Comparison of ENCODE assay signal across 9 mouse cellular contexts in genomic region chr6:53794323-53794971, GRCm38 (mm10). TPM values are rescaled to one million over a fixed set of nuclear protein-coding genes. Genes with fewer than 3 reads are reported as not detected.
DNase-seq lines count a peak whose midpoint lies in the region; ATAC-seq and TF ChIP-seq lines count a peak whose summit lies in the region.
"Had no signal": no experiment of that assay in that cellular context is flagged by ENCODE, and none has a peak within 500 bp of the region (broad histone marks: within the 10 kb centered on the region; RNA-seq: fewer than 3 reads in every experiment).

No protein-coding gene starts in this region.

- H3K4me2 ChIP-seq in intestine, embryonic 14.5 days (ENCODE audit: low read length): no peak overlapping the region
- H3K4me2 ChIP-seq in stomach, embryonic 15.5 days: 0 out of 2 replicates have a peak overlapping the region, but pooled peaks have one; percentile 28

- H3K9me3 ChIP-seq in heart, embryonic 10.5 days: no peaks in the 10 kb centered on the region
- no peaks in the 10 kb centered on the region for H3K9me3 ChIP-seq in intestine, embryonic 14.5 days (ENCODE audit: control insufficient read depth, low read length)
- no peaks in the 10 kb centered on the region for H3K9me3 ChIP-seq in stomach, embryonic 15.5 days

- H3K4me1 ChIP-seq in heart, embryonic 10.5 days: peaks cover 13% of the 10 kb centered on the region; the same call in 1 of the 2 replicates
- no peaks in the 10 kb centered on the region for H3K4me1 ChIP-seq in cortical plate, adult 2 months (ENCODE audit: control insufficient read depth, insufficient read depth, low read length)
- no peaks in the 10 kb centered on the region for H3K4me1 ChIP-seq in intestine, embryonic 14.5 days (replicated peaks; ENCODE audit: control insufficient read depth, insufficient read depth, low read length)
- no peaks in the 10 kb centered on the region for H3K4me1 ChIP-seq in stomach, embryonic 15.5 days

- H3K27me3 ChIP-seq in heart, embryonic 10.5 days (ENCODE audit: insufficient read depth, poor library complexity, severe bottlenecking): peaks cover 8% of the 10 kb centered on the region
- H3K27me3 ChIP-seq in intestine, embryonic 14.5 days (replicated peaks; ENCODE audit: control insufficient read depth, insufficient read depth, low read length): no peaks in the 10 kb centered on the region
- H3K27me3 ChIP-seq in stomach, embryonic 15.5 days (replicated peaks): 0 out of 2 replicates have a peak, but pooled peaks cover 6% of the 10 kb centered on the region

- ATAC-seq in intestine, embryonic 14.5 days (replicated peaks; ENCODE audit: low FRiP score, low TSS enrichment, low read depth): peak; percentile 83; the same call in 1 of the 2 replicates
- peak; percentile 82 for ATAC-seq in megakaryocyte-erythroid progenitor cell, adult 5-6 weeks (replicated peaks; ENCODE audit: low FRiP score, low TSS enrichment, poor library complexity, severe bottlenecking)
- ATAC-seq in stomach, embryonic 15.5 days (ENCODE audit: insufficient read depth, low FRiP score, low read depth): no peak

- no peaks in the 10 kb centered on the region for H3K36me3 ChIP-seq in heart, embryonic 10.5 days
- no peaks in the 10 kb centered on the region for H3K36me3 ChIP-seq in intestine, embryonic 14.5 days (ENCODE audit: control insufficient read depth, insufficient read depth, low read length)
- no peaks in the 10 kb centered on the region for H3K36me3 ChIP-seq in stomach, embryonic 15.5 days

- peak; percentile 92 for DNase-seq in heart, adult 11 months
- no peak for DNase-seq in heart, embryonic 10.5 days (ENCODE audit: low spot score)
- peak; percentile 33 to 46 for DNase-seq in gastrocnemius, adult 8-10 months (ENCODE audit: low spot score in 2 of 2)
- DNase-seq in intestine, embryonic 14.5 days (ENCODE audit: low spot score): peak; percentile 84
- peak; percentile 84 to 88 for DNase-seq in left cerebral cortex, adult 2 months (ENCODE audit: extremely low spot score in 1 of 2, low spot score in 2 of 2)

- peak; percentile 79 for TF ChIP-seq CTCF in cortical plate, adult 2 months (IDR thresholded peaks at IDR 0.05; ENCODE audit: extremely low read depth, insufficient read depth, low read length)
- TF ChIP-seq CTCF in left cerebral cortex, adult 2 months (IDR thresholded peaks at IDR 0.05): peak; percentile 74

- no peak for TF ChIP-seq POLR2A in cortical plate, adult 2 months (IDR thresholded peaks at IDR 0.05; ENCODE audit: extremely low read depth, insufficient read depth, low read length)

- 12% methylated on average over 17 of the region's 17 CpGs for WGBS in heart, embryonic 10.5 days
- 12% methylated on average over 17 of the region's 17 CpGs for WGBS in intestine, embryonic 14.5 days
- WGBS in stomach, embryonic 15.5 days: 12% methylated on average over 17 of the region's 17 CpGs

- intact Hi-C loops in left cerebral cortex, adult 2 months (cut with DNase I): no loop called here

- H3K4me3 ChIP-seq in heart, embryonic 10.5 days: no peak overlapping the region
- H3K4me3 ChIP-seq in cortical plate, adult 2 months (ENCODE audit: insufficient read depth, low read length): no peak overlapping the region
- no peak overlapping the region for H3K4me3 ChIP-seq in intestine, embryonic 14.5 days (ENCODE audit: low read depth, low read length)
- 0 out of 2 replicates have a peak overlapping the region, but pooled peaks have one; percentile 13 for H3K4me3 ChIP-seq in left cerebral cortex, adult 2 months
- no peak overlapping the region for H3K4me3 ChIP-seq in stomach, embryonic 15.5 days (replicated peaks)

- no peak overlapping the region for H3K27ac ChIP-seq in heart, embryonic 10.5 days
- no peak overlapping the region for H3K27ac ChIP-seq in cortical plate, adult 2 months (ENCODE audit: insufficient read depth, low read length)
- H3K27ac ChIP-seq in intestine, embryonic 14.5 days (ENCODE audit: low read depth): no peak overlapping the region
- no peak overlapping the region for H3K27ac ChIP-seq in left cerebral cortex, adult 2 months
- H3K27ac ChIP-seq in stomach, embryonic 15.5 days: no peak overlapping the region
- H3K27ac ChIP-seq: macrophage had no signal

- no peak overlapping the region for H3K9ac ChIP-seq in intestine, embryonic 14.5 days (ENCODE audit: low read length)
- no peak overlapping the region for H3K9ac ChIP-seq in stomach, embryonic 15.5 days

RNA-seq across cellular contexts. Expression of gene Tril, which starts 26.2 kb away (rescaled TPM):
- polyA plus RNA-seq in heart, embryonic 10.5 days (2016; fragmentation: Nextera tagmentation; extraction: Ambion mirVana): 7.5 and 15.3 TPM in 2 replicates
- 27.7 and 28.1 TPM in 2 replicates for polyA plus RNA-seq in cortical plate, adult 2 months (2012; rRNA removed)
- total RNA-seq in gastrocnemius, adult 8-10 months (2022): 1 to 10 TPM; 1.1 to 1.5 (median 1.3) TPM
- 15.9 and 16.5 TPM in 2 replicates for polyA plus RNA-seq in intestine, embryonic 14.5 days (2014; fragmentation: Nextera tagmentation; extraction: Ambion mirVana)
- total RNA-seq in left cerebral cortex, adult 2 months (2021): 10 to 100 TPM; 29.0 to 36.4 TPM
- not detected in 2 replicates for total RNA-seq in megakaryocyte-erythroid progenitor cell, adult 5-6 weeks (2014; fragmentation: Nextera tagmentation)
- total RNA-seq in megakaryocyte-erythroid progenitor cell, adult 5-6 weeks (2017): not detected in 2 replicates
- polyA plus RNA-seq in stomach, embryonic 15.5 days (2015; fragmentation: Nextera tagmentation; extraction: Ambion mirVana): 22.2 and 23.3 TPM in 2 replicates
- polyA plus RNA-seq: macrophage had no signal
